8 mouse cellular contexts compared by ENCODE assay signal in genomic region chr7:30373501-30373962, GRCm38 (mm10). TPM values are rescaled to one million over a fixed set of nuclear protein-coding genes. Genes with fewer than 3 reads are reported as not detected.
A peak's percentile ranks its signal among the peaks of the same experiment; 100 is the strongest.
DNase-seq lines count a peak whose midpoint lies in the region; ATAC-seq lines count a peak whose summit lies in the region.

No protein-coding gene starts in this region.

- DNase-seq in MEL-GATA-1-ER (ENCODE audit: extremely low read depth, low read depth): peak; percentile 94
- peak; percentile 94 for DNase-seq in cerebellum, adult 8-10 months
- peak; percentile 95 for DNase-seq in forelimb bud, embryonic 11.5 days (ENCODE audit: low read depth, low spot score)
- peak; percentile 97 for DNase-seq in layer of hippocampus, adult 9-10 months (ENCODE audit: low spot score)
- peak; percentile 44 for DNase-seq in ovary, postnatal 10 days (ENCODE audit: low spot score)
- peak; percentile 88 for DNase-seq in thymus, postnatal 10 days (ENCODE audit: low spot score in 2 of 2)

- no peak overlapping the region for H3K27ac ChIP-seq in lung, embryonic 16.5 days (ENCODE audit: low read length)

- peak overlapping the region; percentile 60 for H3K9ac ChIP-seq in lung, embryonic 16.5 days (ENCODE audit: low read length)

- no peaks in the 10 kb centered on the region for H3K9me3 ChIP-seq in lung, embryonic 16.5 days (ENCODE audit: control insufficient read depth, low read length)

- H3K4me3 ChIP-seq in lung, embryonic 16.5 days (ENCODE audit: low read length): peak overlapping the region; percentile 52

- under 1% methylated on average over 21 of the region's 21 CpGs for WGBS in lung, embryonic 16.5 days

- H3K4me2 ChIP-seq in lung, embryonic 16.5 days (ENCODE audit: low read depth, low read length): peak overlapping the region; percentile 61

- ATAC-seq in hematopoietic stem cell, adult 5-6 weeks (replicated peaks in 1 of 2; ENCODE audit: insufficient read depth in 1 of 2, low FRiP score in 2 of 2, low TSS enrichment in 1 of 2, low read depth in 1 of 2, poor library complexity in 2 of 2, severe bottlenecking in 2 of 2): peak; percentile 99 to 100
- peak; percentile 99 for ATAC-seq in lung, embryonic 16.5 days (ENCODE audit: low read depth)

- H3K4me1 ChIP-seq in lung, embryonic 16.5 days (replicated peaks; ENCODE audit: control insufficient read depth, insufficient read depth, low read length): no peaks in the 10 kb centered on the region

- no peaks in the 10 kb centered on the region for H3K27me3 ChIP-seq in lung, embryonic 16.5 days (ENCODE audit: control insufficient read depth, insufficient read depth, low read depth, low read length)

- no peaks in the 10 kb centered on the region for H3K36me3 ChIP-seq in lung, embryonic 16.5 days (ENCODE audit: control insufficient read depth, insufficient read depth, low read length)

RNA-seq across cellular contexts. Expression of gene Lrfn3, which starts 11.0 kb away (rescaled TPM):
- total RNA-seq in hematopoietic stem cell, adult 5-6 weeks (2017): not detected in 2 replicates
- polyA plus RNA-seq in lung, embryonic 16.5 days (2015; fragmentation: Nextera tagmentation; extraction: Ambion mirVana): 3.5 and 3.9 TPM in 2 replicates

RNA-seq across cellular contexts. Expression of gene Tyrobp, which starts 40.0 kb away (rescaled TPM):
- total RNA-seq in hematopoietic stem cell, adult 5-6 weeks (2017): 50.4 and 134 TPM in 2 replicates
- polyA plus RNA-seq in lung, embryonic 16.5 days (2015; fragmentation: Nextera tagmentation; extraction: Ambion mirVana): 53.5 and 63.9 TPM in 2 replicates

RNA-seq across cellular contexts. Expression of gene Hcst, which starts 46.1 kb away (rescaled TPM):
- 11.6 and 14.3 TPM in 2 replicates for total RNA-seq in hematopoietic stem cell, adult 5-6 weeks (2017)
- 2.0 and 2.6 TPM in 2 replicates for polyA plus RNA-seq in lung, embryonic 16.5 days (2015; fragmentation: Nextera tagmentation; extraction: Ambion mirVana)

RNA-seq across cellular contexts. Expression of gene Nfkbid, which starts 48.0 kb away (rescaled TPM):
- total RNA-seq in hematopoietic stem cell, adult 5-6 weeks (2017): 40.3 and 45.4 TPM in 2 replicates
- 1.9 and 2.0 TPM in 2 replicates for polyA plus RNA-seq in lung, embryonic 16.5 days (2015; fragmentation: Nextera tagmentation; extraction: Ambion mirVana)

RNA-seq across cellular contexts. Expression of gene Sdhaf1, which starts 49.8 kb away (rescaled TPM):
- total RNA-seq in hematopoietic stem cell, adult 5-6 weeks (2017): 8.3 and 11.9 TPM in 2 replicates
- 14.5 and 15.8 TPM in 2 replicates for polyA plus RNA-seq in lung, embryonic 16.5 days (2015; fragmentation: Nextera tagmentation; extraction: Ambion mirVana)

Comparison
In these comparisons a context has a peak if more than half of its experiments do, and no peak if none do; other contexts are left out.
1. DNase-seq: peak in every context shown above with its lines; median percentile 97 in layer of hippocampus, adult 9-10 months; 95 in forelimb bud, embryonic 11.5 days; 94 in MEL-GATA-1-ER; 94 in cerebellum, adult 8-10 months; 88 in thymus, postnatal 10 days; 44 in ovary, postnatal 10 days.